Mouse (Mus musculus): ENCODE measurements around the gene Afap1. TPM values are rescaled to one million over a fixed set of nuclear protein-coding genes. Genes with fewer than 3 reads are reported as not detected.

Gene Afap1
- polyA plus RNA-seq, 2 experiments = 19.5 to 20.4 TPM

DNA sequence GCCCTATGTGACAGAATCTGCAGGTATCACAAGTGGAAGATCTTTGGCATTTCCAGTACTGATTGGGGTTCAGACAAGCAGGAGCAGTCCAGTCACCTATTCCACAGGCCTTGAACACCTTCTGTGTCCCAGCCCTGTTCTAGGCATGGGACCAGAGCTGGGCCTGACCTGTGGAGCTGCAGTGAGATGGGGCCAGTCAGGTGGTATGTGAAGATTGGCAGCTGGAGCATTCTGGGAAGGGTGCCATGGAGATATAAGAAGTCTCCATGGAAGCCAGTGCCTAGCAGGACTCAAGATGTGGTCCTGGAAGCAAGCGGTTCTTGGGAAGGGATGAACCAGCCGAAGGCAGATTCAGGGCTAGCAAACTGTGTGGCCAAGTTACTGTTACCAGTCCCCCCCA is 31.7 kb upstream of the Afap1 start:
- ATAC-seq (ENCODE audit: low FRiP score, low read depth) = no peak
- Histone ChIP-seq H3K9me3 (ENCODE audit: control insufficient read depth, low read length) (no peaks in the 10 kb centered on the region), H3K4me1 (ENCODE audit: control insufficient read depth, insufficient read depth, low read length) (no peaks in the 10 kb centered on the region), H3K4me2 (replicated peaks; ENCODE audit: low read depth, low read length, severe bottlenecking) (no peak overlapping the region), H3K27ac (replicated peaks; ENCODE audit: low read depth, low read length) (no peak overlapping the region), H3K9ac (ENCODE audit: low read depth, low read length, severe bottlenecking) (no peak overlapping the region), H3K36me3 (ENCODE audit: control insufficient read depth, insufficient read depth, low read length) (no peaks in the 10 kb centered on the region), H3K27me3 (ENCODE audit: control insufficient read depth, insufficient read depth, low read length) (no peaks in the 10 kb centered on the region), H3K4me3 (replicated peaks; ENCODE audit: low read length) (no peak overlapping the region)
- no peak for TF ChIP-seq POLR2A (IDR thresholded peaks at IDR 0.05; ENCODE audit: borderline replicate concordance, extremely low read depth, insufficient read depth, insufficient read length)
- no peak for DNase-seq (ENCODE audit: low spot score)
- WGBS = 79% methylated on average over 2 of the region's 2 CpGs

DNA sequence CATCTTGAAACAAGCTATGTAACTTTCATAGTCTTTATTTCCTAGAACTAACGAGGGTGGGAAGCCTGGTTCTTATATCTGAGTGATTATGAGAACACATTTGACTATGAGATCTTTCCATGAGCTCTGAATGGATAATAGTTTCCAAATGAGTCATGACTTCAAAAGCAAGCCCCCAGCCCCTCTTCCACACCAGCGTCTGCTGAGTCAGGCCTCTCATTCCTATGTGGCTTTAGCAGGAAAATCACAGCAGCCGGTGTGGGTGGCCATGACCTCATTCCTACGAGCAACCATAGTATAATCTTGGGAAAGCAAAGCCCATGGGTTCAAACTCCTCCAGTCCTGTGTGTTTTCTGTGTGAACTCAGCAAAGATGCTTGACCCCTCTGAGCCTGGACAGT is 23.1 kb upstream of the Afap1 start:
- Histone ChIP-seq H3K27me3 (ENCODE audit: control insufficient read depth, insufficient read depth, low read length) (no peaks in the 10 kb centered on the region), H3K4me1 (ENCODE audit: control insufficient read depth, insufficient read depth, low read length) (no peaks in the 10 kb centered on the region), H3K27ac (replicated peaks; ENCODE audit: low read depth, low read length) (no peak overlapping the region), H3K9me3 (ENCODE audit: control insufficient read depth, low read length) (no peaks in the 10 kb centered on the region), H3K36me3 (ENCODE audit: control insufficient read depth, insufficient read depth, low read length) (no peaks in the 10 kb centered on the region), H3K9ac (ENCODE audit: low read depth, low read length, severe bottlenecking) (no peak overlapping the region), H3K4me3 (replicated peaks; ENCODE audit: low read length) (no peak overlapping the region), H3K4me2 (replicated peaks; ENCODE audit: low read depth, low read length, severe bottlenecking) (no peak overlapping the region)
- WGBS = 58% methylated on average over 4 of the region's 4 CpGs
- TF ChIP-seq POLR2A (IDR thresholded peaks at IDR 0.05; ENCODE audit: borderline replicate concordance, extremely low read depth, insufficient read depth, insufficient read length) = no peak
- no peak for DNase-seq (ENCODE audit: low spot score)
- ATAC-seq (ENCODE audit: low FRiP score, low read depth) = no peak

DNA sequence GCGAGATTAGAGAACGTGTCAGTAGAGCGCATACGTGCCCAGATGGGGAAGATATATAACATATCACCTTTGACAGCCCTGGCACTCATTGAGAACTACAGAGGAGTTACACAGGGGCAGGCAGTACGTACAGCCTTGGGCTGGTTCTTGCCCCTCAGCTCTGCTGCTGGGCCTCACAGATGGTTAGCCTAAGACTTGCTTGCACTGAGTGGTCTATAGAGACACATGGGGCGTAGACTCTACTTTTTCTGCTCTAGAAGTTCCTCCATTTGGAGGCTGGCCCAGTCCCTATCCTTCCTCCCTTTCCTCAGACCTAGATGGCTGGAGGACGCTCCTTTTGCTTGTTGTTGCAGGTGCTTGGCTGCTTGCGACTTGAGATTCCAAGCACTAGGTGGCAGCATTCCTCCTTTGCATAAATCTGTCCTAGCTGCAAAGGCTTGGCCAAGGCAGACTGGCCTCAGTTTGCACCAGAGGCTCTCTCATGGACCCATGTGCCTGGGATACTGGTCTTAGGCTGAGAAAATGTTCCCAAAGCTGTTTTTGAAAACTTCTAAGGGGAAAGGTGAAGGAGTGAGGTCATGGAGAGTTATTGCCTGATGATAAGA is 22.6 kb upstream of the Afap1 start:
- Histone ChIP-seq H3K9ac (ENCODE audit: low read depth, low read length, severe bottlenecking) (no peak overlapping the region), H3K9me3 (ENCODE audit: control insufficient read depth, low read length) (no peaks in the 10 kb centered on the region), H3K36me3 (ENCODE audit: control insufficient read depth, insufficient read depth, low read length) (no peaks in the 10 kb centered on the region), H3K4me1 (ENCODE audit: control insufficient read depth, insufficient read depth, low read length) (no peaks in the 10 kb centered on the region), H3K4me3 (replicated peaks; ENCODE audit: low read length) (no peak overlapping the region), H3K27ac (replicated peaks; ENCODE audit: low read depth, low read length) (no peak overlapping the region), H3K4me2 (replicated peaks; ENCODE audit: low read depth, low read length, severe bottlenecking) (no peak overlapping the region), H3K27me3 (ENCODE audit: control insufficient read depth, insufficient read depth, low read length) (no peaks in the 10 kb centered on the region)
- DNase-seq (ENCODE audit: low spot score) (peak; percentile 86), ATAC-seq (ENCODE audit: low FRiP score, low read depth) (peak; percentile 75)
- WGBS = 60% methylated on average over 8 of the region's 8 CpGs
- no peak for TF ChIP-seq POLR2A (IDR thresholded peaks at IDR 0.05; ENCODE audit: borderline replicate concordance, extremely low read depth, insufficient read depth, insufficient read length)

DNA sequence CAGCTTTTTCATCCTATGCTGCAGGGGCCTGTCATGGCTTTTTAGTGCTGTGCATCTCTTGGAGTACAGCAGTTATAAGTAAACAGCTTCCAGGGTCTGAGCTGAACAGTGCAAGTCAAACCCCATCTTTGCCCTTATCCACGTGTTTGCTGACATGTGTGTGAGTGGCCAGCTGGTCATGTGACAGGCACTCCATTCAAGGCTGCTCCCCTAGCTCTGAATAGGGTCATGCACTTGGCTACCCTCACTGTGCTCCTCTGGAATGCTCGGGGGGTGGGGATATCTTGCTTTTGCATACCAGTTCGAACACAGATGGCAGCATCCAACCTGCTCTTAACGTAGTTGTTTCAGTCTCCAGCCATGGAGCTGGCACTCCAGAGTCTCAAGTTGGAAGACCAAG is 19.7 kb upstream of the Afap1 start:
- H3K4me1 ChIP-seq (ENCODE audit: control insufficient read depth, insufficient read depth, low read length) = no peaks in the 10 kb centered on the region
- no peaks in the 10 kb centered on the region for H3K27me3 ChIP-seq (ENCODE audit: control insufficient read depth, insufficient read depth, low read length)
- no peak overlapping the region for H3K9ac ChIP-seq (ENCODE audit: low read depth, low read length, severe bottlenecking)
- H3K4me2 ChIP-seq (replicated peaks; ENCODE audit: low read depth, low read length, severe bottlenecking) = no peak overlapping the region
- no peaks in the 10 kb centered on the region for H3K9me3 ChIP-seq (ENCODE audit: control insufficient read depth, low read length)
- H3K36me3 ChIP-seq (ENCODE audit: control insufficient read depth, insufficient read depth, low read length) = no peaks in the 10 kb centered on the region
- no peak overlapping the region for H3K4me3 ChIP-seq (replicated peaks; ENCODE audit: low read length)
- no peak for DNase-seq (ENCODE audit: low spot score)
- H3K27ac ChIP-seq (replicated peaks; ENCODE audit: low read depth, low read length) = no peak overlapping the region
- no peak for ATAC-seq (ENCODE audit: low FRiP score, low read depth)
- WGBS = 46% methylated on average over 4 of the region's 4 CpGs
- TF ChIP-seq POLR2A (IDR thresholded peaks at IDR 0.05; ENCODE audit: borderline replicate concordance, extremely low read depth, insufficient read depth, insufficient read length) = no peak

DNA sequence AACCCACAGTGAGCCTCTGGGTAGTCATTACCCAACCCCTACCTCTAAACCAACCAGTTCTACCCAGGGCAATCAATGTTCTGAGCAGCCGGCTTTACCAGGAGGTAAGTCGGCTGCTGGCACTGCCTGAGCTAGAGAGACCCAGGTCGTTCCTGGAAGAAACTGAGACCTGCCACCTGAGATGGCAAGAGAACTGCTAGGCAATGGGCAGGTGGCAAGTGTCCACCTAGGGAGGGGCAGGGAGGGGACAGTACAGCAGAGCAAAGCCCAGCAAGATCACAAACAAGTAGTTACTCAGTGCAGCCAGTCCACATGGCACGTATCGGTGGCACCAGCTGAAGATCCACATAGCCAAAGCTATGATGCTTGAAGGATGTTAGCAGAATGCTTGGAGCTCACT is 16.9 kb upstream of the Afap1 start:
- no peak for TF ChIP-seq POLR2A (IDR thresholded peaks at IDR 0.05; ENCODE audit: borderline replicate concordance, extremely low read depth, insufficient read depth, insufficient read length)
- no peak for DNase-seq (ENCODE audit: low spot score)
- Histone ChIP-seq H3K27ac (replicated peaks; ENCODE audit: low read depth, low read length) (no peak overlapping the region), H3K4me1 (ENCODE audit: control insufficient read depth, insufficient read depth, low read length) (no peaks in the 10 kb centered on the region), H3K4me3 (replicated peaks; ENCODE audit: low read length) (no peak overlapping the region), H3K9me3 (ENCODE audit: control insufficient read depth, low read length) (no peaks in the 10 kb centered on the region), H3K4me2 (replicated peaks; ENCODE audit: low read depth, low read length, severe bottlenecking) (no peak overlapping the region), H3K36me3 (ENCODE audit: control insufficient read depth, insufficient read depth, low read length) (no peaks in the 10 kb centered on the region), H3K9ac (ENCODE audit: low read depth, low read length, severe bottlenecking) (no peak overlapping the region), H3K27me3 (ENCODE audit: control insufficient read depth, insufficient read depth, low read length) (no peaks in the 10 kb centered on the region)
- 81% methylated on average over 5 of the region's 5 CpGs for WGBS
- ATAC-seq (ENCODE audit: low FRiP score, low read depth) = no peak

DNA sequence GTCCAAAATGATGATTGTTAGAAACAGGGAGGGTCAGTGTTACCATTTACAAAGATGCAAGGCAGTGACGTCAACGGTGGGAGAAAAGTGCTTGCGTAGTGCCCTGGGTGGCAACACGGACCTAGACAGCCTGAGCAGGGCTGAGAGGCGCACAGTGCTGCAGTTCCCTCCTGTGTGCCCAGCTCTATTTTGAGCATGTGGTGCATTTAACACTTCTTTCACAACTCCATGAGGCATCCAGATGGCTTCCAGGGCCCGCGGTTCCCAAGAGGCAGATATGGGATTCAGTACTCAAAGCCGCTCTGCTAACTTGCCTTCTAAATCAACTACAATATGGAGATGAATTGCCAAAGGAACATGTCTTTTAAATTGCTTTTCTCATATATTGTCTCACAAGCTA is 13.9 kb upstream of the Afap1 start:
- Histone ChIP-seq H3K4me2 (replicated peaks; ENCODE audit: low read depth, low read length, severe bottlenecking) (no peak overlapping the region), H3K4me1 (ENCODE audit: control insufficient read depth, insufficient read depth, low read length) (no peaks in the 10 kb centered on the region), H3K27ac (replicated peaks; ENCODE audit: low read depth, low read length) (no peak overlapping the region), H3K4me3 (replicated peaks; ENCODE audit: low read length) (no peak overlapping the region), H3K9ac (ENCODE audit: low read depth, low read length, severe bottlenecking) (no peak overlapping the region), H3K9me3 (ENCODE audit: control insufficient read depth, low read length) (no peaks in the 10 kb centered on the region), H3K27me3 (ENCODE audit: control insufficient read depth, insufficient read depth, low read length) (no peaks in the 10 kb centered on the region), H3K36me3 (ENCODE audit: control insufficient read depth, insufficient read depth, low read length) (no peaks in the 10 kb centered on the region)
- no peak for ATAC-seq (ENCODE audit: low FRiP score, low read depth)
- TF ChIP-seq POLR2A (IDR thresholded peaks at IDR 0.05; ENCODE audit: borderline replicate concordance, extremely low read depth, insufficient read depth, insufficient read length) = no peak
- DNase-seq (ENCODE audit: low spot score) = no peak
- 65% methylated on average over 8 of the region's 8 CpGs for WGBS
